Mouse (Mus musculus): ENCODE measurements around the gene Pdzd8.

DNA sequence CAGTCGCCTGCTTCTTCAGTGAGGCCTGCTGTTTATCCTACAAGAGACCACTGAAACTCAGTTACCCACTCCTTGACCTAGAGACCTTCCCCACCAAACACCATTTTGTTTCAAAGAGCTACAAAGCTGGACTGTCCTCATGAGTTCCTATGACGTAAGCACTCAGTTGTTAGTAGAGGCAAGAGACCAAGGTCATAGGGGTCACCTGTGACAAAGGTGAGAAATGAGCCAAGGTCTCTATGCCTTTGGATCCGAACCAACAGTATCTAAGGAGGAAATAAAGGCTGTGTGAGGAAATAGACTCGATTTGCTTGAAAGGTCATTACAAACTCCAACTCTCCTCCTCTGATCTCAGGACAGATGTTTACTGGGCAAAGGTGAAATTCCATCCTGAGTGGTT, 25.4 kb upstream of the Pdzd8 start:
- TF ChIP-seq POLR2A (IDR thresholded peaks at IDR 0.05; ENCODE audit: insufficient read depth, low read depth, low read length) (no peak), CTCF (IDR thresholded peaks at IDR 0.05; ENCODE audit: insufficient read depth, low read depth, low read length) (no peak)

All from olfactory bulb, adult 2 months (tissue).